Mouse (Mus musculus): ENCODE measurements around the gene Tdrkh.

Gene Tdrkh

GRCm38 (mm10) chr3:94463926-94464578 is 51.0 kb downstream of the Tdrkh start:
- peak in 1 of 2 experiments; percentile 11 for DNase-seq (ENCODE audit: low spot score in 2 of 2)

- DNase-seq (ENCODE audit: low spot score in 2 of 2) = peak in 1 of 2 experiments; percentile 49
These were observed 52.8 kb downstream of the Tdrkh start for GRCm38 (mm10) chr3:94465632-94466430.

GRCm38 (mm10) chr3:94468931-94469330 is 55.9 kb downstream of the Tdrkh start:
- no peak for DNase-seq (ENCODE audit: low spot score in 2 of 2)

- no peak for DNase-seq (ENCODE audit: low spot score in 2 of 2)
These were observed 59.5 kb downstream of the Tdrkh start for GRCm38 (mm10) chr3:94472447-94473114.

- no peak for DNase-seq (ENCODE audit: low spot score in 2 of 2)
These were observed 60.0 kb downstream of the Tdrkh start for GRCm38 (mm10) chr3:94473115-94473505.

GRCm38 (mm10) chr3:94473567-94474232 is 60.6 kb downstream of the Tdrkh start:
- DNase-seq (ENCODE audit: low spot score in 2 of 2) = no peak

GRCm38 (mm10) chr3:94476301-94477035 is 63.4 kb downstream of the Tdrkh start:
- no peak for DNase-seq (ENCODE audit: low spot score in 2 of 2)

GRCm38 (mm10) chr3:94477444-94477843 is 64.4 kb downstream of the Tdrkh start:
- DNase-seq (ENCODE audit: low spot score in 2 of 2) = peak in 1 of 2 experiments; percentile 29

GRCm38 (mm10) chr3:94477981-94478422 is 64.9 kb downstream of the Tdrkh start, which contains the start of gene Celf3:
Gene Celf3 (plus strand): TSS chr3:94478295.
- no peak for DNase-seq (ENCODE audit: low spot score in 2 of 2)

- DNase-seq (ENCODE audit: low spot score in 2 of 2) = no peak
These were observed 65.6 kb downstream of the Tdrkh start for GRCm38 (mm10) chr3:94478591-94479169.

- no peak for DNase-seq (ENCODE audit: low spot score in 2 of 2)
These were observed 66.5 kb downstream of the Tdrkh start for GRCm38 (mm10) chr3:94479564-94479963.

GRCm38 (mm10) chr3:94480291-94480884 is 67.3 kb downstream of the Tdrkh start, which contains the start of gene Riiad1:
Gene Riiad1 (minus strand): TSS chr3:94480341.
- no peak for DNase-seq (ENCODE audit: low spot score in 2 of 2)

GRCm38 (mm10) chr3:94481429-94481828 is 68.4 kb downstream of the Tdrkh start:
- no peak for DNase-seq (ENCODE audit: low spot score in 2 of 2)

GRCm38 (mm10) chr3:94482764-94483385 is 69.8 kb downstream of the Tdrkh start:
- DNase-seq (ENCODE audit: low spot score in 2 of 2) = peak in 1 of 2 experiments; percentile 27

- peak; percentile 80 to 91 for DNase-seq (ENCODE audit: low spot score in 2 of 2)
These were observed 70.8 kb downstream of the Tdrkh start for GRCm38 (mm10) chr3:94483790-94484439.

Measured in frontal cortex, postnatal 25 days (tissue).